Mouse (Mus musculus) ES-Bruce4 (cell line): ENCODE results near the gene Spef1.

ENCODE experiments used
- CTCF ChIP-seq: IDR thresholded peaks from one replicate; pipeline ENCODE4 v1.8.1; 2011; ENCODE audit warnings: low read depth, low read length
- POLR2A ChIP-seq: IDR thresholded peaks from one replicate; pipeline ENCODE4 v1.8.1; 2011; ENCODE audit warnings: low read length; ENCODE audit not compliant: insufficient read depth

DNA sequence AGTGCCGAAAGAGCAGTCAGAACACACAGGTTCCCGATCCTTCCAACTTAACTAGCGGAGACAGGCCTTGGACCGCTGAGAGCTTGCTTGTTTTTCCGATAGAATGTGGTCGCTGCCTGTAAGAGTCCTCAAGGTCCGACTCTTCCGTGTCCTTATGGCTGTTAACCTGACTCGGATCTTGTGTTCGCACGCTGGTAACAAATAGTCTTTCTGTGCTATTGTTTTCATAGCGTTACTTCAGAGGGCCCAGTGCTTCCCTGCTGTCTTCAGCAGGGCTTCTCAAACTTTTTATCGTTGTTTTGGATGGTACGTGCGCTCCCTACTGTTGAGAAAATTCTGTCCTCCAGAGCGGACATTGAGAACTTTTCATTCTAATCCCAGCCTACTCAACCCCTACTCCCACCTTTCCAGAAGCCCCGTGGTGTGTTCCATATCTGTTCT lies 26.4 kb downstream of the Spef1 start:
- TF ChIP-seq CTCF (no peak), POLR2A (no peak)
